Comparison of ENCODE assay signal across 21 mouse cellular contexts in the genomic region with DNA sequence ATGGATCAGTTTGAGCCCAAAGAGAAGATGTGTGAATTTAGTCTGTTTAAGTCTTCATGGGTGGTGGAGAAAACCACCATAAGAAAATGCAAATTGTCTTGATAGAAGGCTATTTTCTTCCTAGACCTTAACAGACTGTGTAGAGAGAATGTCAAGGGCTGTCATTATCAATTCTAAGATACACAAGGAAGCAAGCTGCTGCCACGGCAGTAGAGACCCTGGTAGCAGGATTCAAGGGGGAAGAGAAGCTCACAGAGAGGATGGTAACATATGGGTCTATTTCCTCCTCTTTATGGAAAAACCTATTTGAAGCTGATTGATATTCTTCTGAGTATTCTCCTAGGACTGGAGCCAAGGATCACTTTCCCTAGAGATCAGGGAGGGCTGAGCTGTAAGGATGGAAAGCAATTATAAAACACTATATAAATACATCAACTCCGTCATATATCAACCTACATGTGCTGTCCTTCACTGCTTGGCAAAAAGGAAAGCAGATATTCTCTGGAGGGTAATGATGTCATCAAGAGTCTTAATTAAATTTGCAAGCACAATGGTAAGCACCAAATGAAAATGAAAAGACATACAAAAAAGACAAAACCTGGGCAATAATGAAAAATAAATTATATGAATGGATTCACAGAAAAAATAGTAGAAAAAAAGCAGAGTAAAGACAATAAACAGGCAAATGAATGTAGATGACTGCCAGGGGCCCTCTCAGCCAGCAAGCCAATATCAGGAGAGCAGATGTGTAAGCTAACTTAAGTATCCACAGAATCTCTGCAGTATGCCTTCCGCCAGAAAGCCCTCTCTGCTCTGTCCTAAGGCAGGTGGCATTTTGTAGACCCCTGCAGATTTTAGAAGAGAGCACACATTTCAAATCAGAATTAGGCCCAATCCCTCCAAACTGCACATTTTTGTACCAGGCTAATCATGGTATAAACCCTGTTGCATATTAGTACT.
DNase-seq lines count a peak whose midpoint lies in the region; ATAC-seq lines count a peak whose summit lies in the region.
"Had no signal": no experiment of that assay in that cellular context is flagged by ENCODE, and none has a peak within 500 bp of the region (broad histone marks: within the 10 kb centered on the region; RNA-seq: fewer than 3 reads in every experiment).

No protein-coding gene starts in this region.

- no peaks in the 10 kb centered on the region for H3K27me3 ChIP-seq in embryonic facial prominence, embryonic 14.5 days (replicated peaks; ENCODE audit: control insufficient read depth, insufficient read depth, low read length)
- H3K27me3 ChIP-seq in embryonic facial prominence, embryonic 10.5 days (replicated peaks; ENCODE audit: low read depth, poor library complexity, severe bottlenecking), result no peaks in the 10 kb centered on the region
- H3K27me3 ChIP-seq in midbrain, embryonic 14.5 days (ENCODE audit: control insufficient read depth, insufficient read depth, low read length), result no peaks in the 10 kb centered on the region
- H3K27me3 ChIP-seq in midbrain, embryonic 16.5 days (ENCODE audit: control insufficient read depth, insufficient read depth, low read depth, low read length), result no peaks in the 10 kb centered on the region
- no peaks in the 10 kb centered on the region for H3K27me3 ChIP-seq in hindbrain, embryonic 13.5 days
- H3K27me3 ChIP-seq in neural tube, embryonic 14.5 days (ENCODE audit: control insufficient read depth, insufficient read depth, low read length), result no peaks in the 10 kb centered on the region
- H3K27me3 ChIP-seq: embryonic facial prominence, embryonic 13.5 days; forebrain, embryonic 13.5 days; heart, embryonic 13.5 days had no signal

- no peak overlapping the region for H3K4me2 ChIP-seq in embryonic facial prominence, embryonic 14.5 days (ENCODE audit: low read depth, low read length)
- H3K4me2 ChIP-seq in midbrain, embryonic 14.5 days (ENCODE audit: low read length), result no peak overlapping the region
- H3K4me2 ChIP-seq in midbrain, embryonic 16.5 days (ENCODE audit: low read length), result no peak overlapping the region
- no peak overlapping the region for H3K4me2 ChIP-seq in hindbrain, embryonic 13.5 days
- H3K4me2 ChIP-seq in neural tube, embryonic 14.5 days (ENCODE audit: low read depth, low read length), result no peak overlapping the region
- H3K4me2 ChIP-seq: embryonic facial prominence, embryonic 13.5 days; forebrain, embryonic 13.5 days; heart, embryonic 13.5 days had no signal

- 59% methylated on average over 3 of the region's 3 CpGs for WGBS in embryonic facial prominence, embryonic 14.5 days
- WGBS in embryonic facial prominence, embryonic 10.5 days, result 78% methylated on average over 3 of the region's 3 CpGs
- WGBS in midbrain, embryonic 14.5 days, result 61% methylated on average over 3 of the region's 3 CpGs
- 55% methylated on average over 3 of the region's 3 CpGs for WGBS in midbrain, embryonic 16.5 days
- WGBS in hindbrain, embryonic 13.5 days, result 40% methylated on average over 3 of the region's 3 CpGs
- WGBS in neural tube, embryonic 14.5 days, result 27% methylated on average over 3 of the region's 3 CpGs

- no peak for ATAC-seq in embryonic facial prominence, embryonic 14.5 days (ENCODE audit: low read depth)
- 0 out of 2 replicates have a peak, but pooled peaks have one; percentile 17 for ATAC-seq in midbrain, embryonic 14.5 days (ENCODE audit: low FRiP score, low TSS enrichment)
- ATAC-seq in midbrain, embryonic 16.5 days, result no peak
- ATAC-seq in hindbrain, embryonic 13.5 days (ENCODE audit: low FRiP score), result peak; percentile 91
- ATAC-seq in neural tube, embryonic 14.5 days (ENCODE audit: low read depth), result peak; percentile 95
- ATAC-seq: CD4-positive, CD25-positive, alpha-beta regulatory T cell, adult 4 months; forebrain, embryonic 13.5 days had no signal

- no peaks in the 10 kb centered on the region for H3K4me1 ChIP-seq in embryonic facial prominence, embryonic 14.5 days (ENCODE audit: control insufficient read depth, insufficient read depth, low read length)
- no peaks in the 10 kb centered on the region for H3K4me1 ChIP-seq in embryonic facial prominence, embryonic 10.5 days
- no peaks in the 10 kb centered on the region for H3K4me1 ChIP-seq in midbrain, embryonic 14.5 days (ENCODE audit: control insufficient read depth, insufficient read depth, low read length)
- no peaks in the 10 kb centered on the region for H3K4me1 ChIP-seq in midbrain, embryonic 16.5 days (ENCODE audit: control insufficient read depth, insufficient read depth, low read length)
- H3K4me1 ChIP-seq in hindbrain, embryonic 13.5 days (replicated peaks), result no peaks in the 10 kb centered on the region; the same call in 1 of the 2 replicates
- H3K4me1 ChIP-seq in neural tube, embryonic 14.5 days (ENCODE audit: control insufficient read depth, insufficient read depth, low read length), result 0 out of 2 replicates have a peak, but pooled peaks cover 4% of the 10 kb centered on the region
- H3K4me1 ChIP-seq: embryonic facial prominence, embryonic 13.5 days; forebrain, embryonic 13.5 days; heart, embryonic 13.5 days had no signal

- no peaks in the 10 kb centered on the region for H3K36me3 ChIP-seq in embryonic facial prominence, embryonic 14.5 days (ENCODE audit: control insufficient read depth, insufficient read depth, low read length)
- no peaks in the 10 kb centered on the region for H3K36me3 ChIP-seq in embryonic facial prominence, embryonic 10.5 days (replicated peaks)
- H3K36me3 ChIP-seq in midbrain, embryonic 14.5 days (ENCODE audit: control insufficient read depth, insufficient read depth, low read length), result no peaks in the 10 kb centered on the region
- no peaks in the 10 kb centered on the region for H3K36me3 ChIP-seq in midbrain, embryonic 16.5 days (ENCODE audit: control insufficient read depth, insufficient read depth, low read length)
- H3K36me3 ChIP-seq in hindbrain, embryonic 13.5 days, result no peaks in the 10 kb centered on the region
- H3K36me3 ChIP-seq in neural tube, embryonic 14.5 days (ENCODE audit: control insufficient read depth, insufficient read depth, low read length), result no peaks in the 10 kb centered on the region
- H3K36me3 ChIP-seq: embryonic facial prominence, embryonic 13.5 days; G1E; heart, embryonic 13.5 days had no signal

- DNase-seq in embryonic facial prominence, embryonic 14.5 days (ENCODE audit: low spot score), result peak; percentile 2
- DNase-seq in embryonic facial prominence, embryonic 10.5 days (ENCODE audit: low spot score), result no peak
- DNase-seq in midbrain, embryonic 14.5 days, result peak; percentile 9
- DNase-seq in retina, embryonic 14.5 days (ENCODE audit: low spot score), result no peak
- DNase-seq: adrenal gland, postnatal 10 days; B cell, adult 2 months; cerebellum, adult 11-12 months; cerebellum, adult 9-10 months; cerebellum, postnatal 25 days; gastrocnemius, adult 2 months; gastrocnemius, postnatal 36 days; heart, adult 11 months; heart, postnatal 36 days had no signal

- H3K9ac ChIP-seq in embryonic facial prominence, embryonic 14.5 days (ENCODE audit: low read depth, low read length), result no peak overlapping the region
- no peak overlapping the region for H3K9ac ChIP-seq in midbrain, embryonic 14.5 days (replicated peaks; ENCODE audit: low read length)
- no peak overlapping the region for H3K9ac ChIP-seq in midbrain, embryonic 16.5 days (ENCODE audit: low read depth, low read length)
- no peak overlapping the region for H3K9ac ChIP-seq in hindbrain, embryonic 13.5 days
- H3K9ac ChIP-seq in neural tube, embryonic 14.5 days (replicated peaks; ENCODE audit: low read depth, low read length), result no peak overlapping the region
- H3K9ac ChIP-seq: embryonic facial prominence, embryonic 13.5 days; forebrain, embryonic 13.5 days; heart, embryonic 13.5 days had no signal

- no peak overlapping the region for H3K27ac ChIP-seq in embryonic facial prominence, embryonic 14.5 days (replicated peaks; ENCODE audit: low read depth, low read length)
- H3K27ac ChIP-seq in embryonic facial prominence, embryonic 10.5 days (replicated peaks), result no peak overlapping the region
- no peak overlapping the region for H3K27ac ChIP-seq in midbrain, embryonic 14.5 days (replicated peaks; ENCODE audit: low read depth, low read length)
- no peak overlapping the region for H3K27ac ChIP-seq in midbrain, embryonic 16.5 days (ENCODE audit: low read length)
- H3K27ac ChIP-seq in hindbrain, embryonic 13.5 days, result no peak overlapping the region; the same call in 1 of the 2 replicates
- no peak overlapping the region for H3K27ac ChIP-seq in neural tube, embryonic 14.5 days (ENCODE audit: low read depth, low read length)
- H3K27ac ChIP-seq: embryonic facial prominence, embryonic 13.5 days; forebrain, embryonic 13.5 days; gastrocnemius, adult 2 months; heart, embryonic 13.5 days had no signal

- H3K4me3 ChIP-seq in embryonic facial prominence, embryonic 14.5 days (ENCODE audit: low read depth, low read length), result no peak overlapping the region
- H3K4me3 ChIP-seq in embryonic facial prominence, embryonic 10.5 days, result no peak overlapping the region
- no peak overlapping the region for H3K4me3 ChIP-seq in midbrain, embryonic 14.5 days (replicated peaks; ENCODE audit: low read depth, low read length)
- no peak overlapping the region for H3K4me3 ChIP-seq in midbrain, embryonic 16.5 days (ENCODE audit: low read depth, low read length)
- H3K4me3 ChIP-seq in hindbrain, embryonic 13.5 days, result no peak overlapping the region
- H3K4me3 ChIP-seq in neural tube, embryonic 14.5 days (ENCODE audit: low read depth, low read length), result no peak overlapping the region
- H3K4me3 ChIP-seq: embryonic facial prominence, embryonic 13.5 days; forebrain, embryonic 13.5 days; gastrocnemius, adult 2 months; heart, embryonic 13.5 days had no signal

- no peaks in the 10 kb centered on the region for H3K9me3 ChIP-seq in embryonic facial prominence, embryonic 14.5 days (ENCODE audit: control insufficient read depth, low read length)
- H3K9me3 ChIP-seq in embryonic facial prominence, embryonic 10.5 days, result no peaks in the 10 kb centered on the region
- no peaks in the 10 kb centered on the region for H3K9me3 ChIP-seq in midbrain, embryonic 14.5 days (ENCODE audit: control insufficient read depth, low read length)
- no peaks in the 10 kb centered on the region for H3K9me3 ChIP-seq in midbrain, embryonic 16.5 days (replicated peaks; ENCODE audit: control insufficient read depth, low read length, poor library complexity, severe bottlenecking)
- no peaks in the 10 kb centered on the region for H3K9me3 ChIP-seq in hindbrain, embryonic 13.5 days
- H3K9me3 ChIP-seq in neural tube, embryonic 14.5 days (ENCODE audit: control insufficient read depth, low read length), result no peaks in the 10 kb centered on the region
- H3K9me3 ChIP-seq: embryonic facial prominence, embryonic 13.5 days; forebrain, embryonic 13.5 days; G1E; heart, embryonic 13.5 days had no signal

Comparison
In these comparisons a context has a peak if more than half of its experiments do, and no peak if none do; other contexts are left out.
1. ATAC-seq: peak in midbrain, embryonic 14.5 days (single experiment), hindbrain, embryonic 13.5 days (single experiment) and neural tube, embryonic 14.5 days (single experiment); none in embryonic facial prominence, embryonic 14.5 days (single experiment) and midbrain, embryonic 16.5 days (single experiment).
2. DNase-seq: peak in embryonic facial prominence, embryonic 14.5 days (single experiment) and midbrain, embryonic 14.5 days (single experiment); none in embryonic facial prominence, embryonic 10.5 days (single experiment) and retina, embryonic 14.5 days (single experiment).